Mouse (Mus musculus): ENCODE results near the gene Tas2r114. TPM values are rescaled to one million over a fixed set of nuclear protein-coding genes. Genes with fewer than 3 reads are reported as not detected.

The Tas2r114 gene
- polyA plus RNA-seq (2014; fragmentation: Nextera tagmentation; extraction: Ambion mirVana) = not detected in 2 replicates

DNA sequence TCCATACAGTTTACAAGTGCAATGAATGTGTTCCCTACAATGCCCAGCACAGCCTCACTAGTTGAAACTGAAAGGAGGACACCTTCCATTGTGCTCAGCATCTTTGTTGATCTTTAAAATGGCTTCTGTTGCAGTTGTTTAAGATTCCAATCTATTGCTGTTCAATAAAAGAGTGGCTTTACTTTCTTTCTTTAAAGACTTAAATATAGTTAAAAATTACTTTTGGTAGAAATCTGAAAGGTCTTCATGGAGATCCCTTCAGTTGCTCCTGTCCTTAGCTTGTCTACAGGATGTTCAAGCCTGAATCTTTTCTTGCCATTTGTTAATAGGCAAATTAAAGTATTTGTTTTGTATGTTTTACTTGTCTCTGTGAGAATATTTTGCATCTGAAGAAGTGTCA lies at the start of gene Tas2r114:
Gene Tas2r114 (minus strand): TSS at position 101 of the 400 bp plus-strand sequence.
- no peak within 1 kb of the TSS for H3K27ac ChIP-seq (replicated peaks; ENCODE audit: low read depth, low read length)
- H3K4me1 ChIP-seq (ENCODE audit: control insufficient read depth, insufficient read depth, low read length) = no peaks in the 10 kb centered on the region
- ATAC-seq (ENCODE audit: low read depth) (no peak), DNase-seq (ENCODE audit: low spot score) (no peak)
- no peak within 1 kb of the TSS for H3K4me2 ChIP-seq (ENCODE audit: low read depth, low read length)
- no peaks in the 10 kb centered on the region for H3K27me3 ChIP-seq (replicated peaks; ENCODE audit: control insufficient read depth, insufficient read depth, low read length)
- H3K9ac ChIP-seq (ENCODE audit: low read depth, low read length) = no peak within 1 kb of the TSS
- H3K9me3 ChIP-seq (ENCODE audit: control insufficient read depth, low read length) = peaks cover 12% of the 10 kb centered on the region; the same call in 1 of the 2 replicates
- H3K36me3 ChIP-seq (ENCODE audit: control insufficient read depth, insufficient read depth, low read length) = no peaks in the 10 kb centered on the region
- H3K4me3 ChIP-seq (ENCODE audit: low read depth, low read length) = no peak within 1 kb of the TSS

- no peaks in the 10 kb centered on the region; the same call in 1 of the 2 replicates for H3K9me3 ChIP-seq (ENCODE audit: control insufficient read depth, low read length)
- no peak overlapping the region for H3K27ac ChIP-seq (replicated peaks; ENCODE audit: low read depth, low read length)
- 52% methylated on average over 7 of the region's 7 CpGs for WGBS
- no peaks in the 10 kb centered on the region for H3K36me3 ChIP-seq (ENCODE audit: control insufficient read depth, insufficient read depth, low read length)
- ATAC-seq (ENCODE audit: low read depth) (no peak), DNase-seq (ENCODE audit: low spot score) (no peak)
- no peak overlapping the region for H3K9ac ChIP-seq (ENCODE audit: low read depth, low read length)
- H3K4me3 ChIP-seq (ENCODE audit: low read depth, low read length) = no peak overlapping the region
- H3K27me3 ChIP-seq (replicated peaks; ENCODE audit: control insufficient read depth, insufficient read depth, low read length) = no peaks in the 10 kb centered on the region
- no peak overlapping the region for H3K4me2 ChIP-seq (ENCODE audit: low read depth, low read length)
- H3K4me1 ChIP-seq (ENCODE audit: control insufficient read depth, insufficient read depth, low read length) = no peaks in the 10 kb centered on the region
Measured at GRCm38 (mm10) chr6:131712803-131713202, 22.9 kb upstream of the Tas2r114 start.

DNA sequence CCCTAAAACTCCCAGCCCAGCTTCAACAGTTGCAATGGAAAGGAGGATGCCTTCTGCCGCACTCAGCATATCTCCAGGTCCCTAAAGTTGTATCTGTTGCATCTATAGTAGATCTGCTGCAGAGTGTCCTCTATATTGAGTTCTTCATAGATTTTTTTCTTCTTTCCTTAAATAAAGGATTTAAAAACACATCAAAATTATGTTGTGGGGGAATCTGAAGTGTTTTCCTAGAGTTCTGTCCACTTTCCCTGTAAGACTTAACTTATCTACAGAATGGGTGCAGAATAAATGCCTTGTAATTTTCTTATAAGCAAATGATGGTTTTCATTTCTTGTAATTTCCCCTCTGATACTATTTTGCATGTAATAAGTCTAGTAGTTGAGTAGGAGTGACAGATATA lies 2.5 kb downstream of the Tas2r114 start, which contains the start of gene Tas2r105:
Gene Tas2r105 (minus strand): TSS at position 101 of the 400 bp plus-strand sequence.
- no peak within 1 kb of the TSS for H3K4me3 ChIP-seq (ENCODE audit: low read depth, low read length)
- 64% methylated on average over 1 of the region's 1 CpGs for WGBS
- H3K27ac ChIP-seq (replicated peaks; ENCODE audit: low read depth, low read length) = no peak within 1 kb of the TSS
- peaks cover 12% of the 10 kb centered on the region; the same call in 1 of the 2 replicates for H3K9me3 ChIP-seq (ENCODE audit: control insufficient read depth, low read length)
- no peak within 1 kb of the TSS for H3K4me2 ChIP-seq (ENCODE audit: low read depth, low read length)
- no peak within 1 kb of the TSS for H3K9ac ChIP-seq (ENCODE audit: low read depth, low read length)
- DNase-seq (ENCODE audit: low spot score) (no peak), ATAC-seq (ENCODE audit: low read depth) (no peak)
- H3K4me1 ChIP-seq (ENCODE audit: control insufficient read depth, insufficient read depth, low read length) = no peaks in the 10 kb centered on the region
- H3K36me3 ChIP-seq (ENCODE audit: control insufficient read depth, insufficient read depth, low read length) = no peaks in the 10 kb centered on the region
- H3K27me3 ChIP-seq (replicated peaks; ENCODE audit: control insufficient read depth, insufficient read depth, low read length) = no peaks in the 10 kb centered on the region

GRCm38 (mm10) chr6:131685644-131686043 lies 4.2 kb downstream of the Tas2r114 start, which contains the start of gene Tas2r104:
Tas2r104 (minus strand) TSS chr6:131685744.
- 88% methylated on average over 1 of the region's 1 CpGs for WGBS
- Histone ChIP-seq H3K9me3 (ENCODE audit: control insufficient read depth, low read length) (peaks cover 6% of the 10 kb centered on the region; the same call in 1 of the 2 replicates), H3K9ac (ENCODE audit: low read depth, low read length) (no peak within 1 kb of the TSS), H3K27me3 (replicated peaks; ENCODE audit: control insufficient read depth, insufficient read depth, low read length) (no peaks in the 10 kb centered on the region), H3K4me2 (ENCODE audit: low read depth, low read length) (no peak within 1 kb of the TSS), H3K4me3 (ENCODE audit: low read depth, low read length) (no peak within 1 kb of the TSS), H3K27ac (replicated peaks; ENCODE audit: low read depth, low read length) (no peak within 1 kb of the TSS), H3K4me1 (ENCODE audit: control insufficient read depth, insufficient read depth, low read length) (no peaks in the 10 kb centered on the region), H3K36me3 (ENCODE audit: control insufficient read depth, insufficient read depth, low read length) (no peaks in the 10 kb centered on the region)
- ATAC-seq (ENCODE audit: low read depth) = no peak
- no peak for DNase-seq (ENCODE audit: low spot score)

GRCm38 (mm10) chr6:131678786-131679185 lies 11.1 kb downstream of the Tas2r114 start, which contains the start of gene Tas2r106:
Tas2r106 (minus strand) TSS chr6:131678886.
- Histone ChIP-seq H3K27me3 (replicated peaks; ENCODE audit: control insufficient read depth, insufficient read depth, low read length) (no peaks in the 10 kb centered on the region), H3K27ac (replicated peaks; ENCODE audit: low read depth, low read length) (no peak within 1 kb of the TSS), H3K9me3 (ENCODE audit: control insufficient read depth, low read length) (peaks cover 20% of the 10 kb centered on the region; the same call in 1 of the 2 replicates), H3K9ac (ENCODE audit: low read depth, low read length) (no peak within 1 kb of the TSS), H3K4me2 (ENCODE audit: low read depth, low read length) (no peak within 1 kb of the TSS), H3K4me3 (ENCODE audit: low read depth, low read length) (no peak within 1 kb of the TSS), H3K36me3 (ENCODE audit: control insufficient read depth, insufficient read depth, low read length) (no peaks in the 10 kb centered on the region), H3K4me1 (ENCODE audit: control insufficient read depth, insufficient read depth, low read length) (no peaks in the 10 kb centered on the region)
- no peak for DNase-seq (ENCODE audit: low spot score)
- 74% methylated on average over 3 of the region's 3 CpGs for WGBS
- no peak for ATAC-seq (ENCODE audit: low read depth)

DNA sequence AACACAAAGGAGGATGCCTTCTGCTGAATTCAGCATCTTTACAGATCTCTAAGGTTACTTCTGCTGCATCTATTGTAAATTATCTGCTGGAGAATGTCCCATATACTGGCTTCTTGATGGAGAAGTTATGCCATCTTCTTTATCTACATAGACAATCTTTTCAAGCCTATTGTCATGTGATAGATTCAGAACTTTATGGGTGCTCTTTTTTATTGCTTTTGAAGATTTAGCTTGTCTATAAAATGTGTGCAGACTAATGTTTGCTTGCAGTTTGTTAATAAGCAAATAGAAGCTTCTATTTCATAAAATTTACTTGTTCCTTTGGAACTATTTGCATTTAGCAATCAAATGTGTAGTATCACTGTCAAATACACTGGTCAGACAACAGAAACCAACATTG lies 29.8 kb downstream of the Tas2r114 start, which contains the start of gene Tas2r107:
Gene Tas2r107 (minus strand): TSS at position 101 of the 400 bp plus-strand sequence.
- Histone ChIP-seq H3K4me3 (ENCODE audit: low read depth, low read length) (no peak within 1 kb of the TSS), H3K27ac (replicated peaks; ENCODE audit: low read depth, low read length) (no peak within 1 kb of the TSS), H3K27me3 (replicated peaks; ENCODE audit: control insufficient read depth, insufficient read depth, low read length) (no peaks in the 10 kb centered on the region), H3K9ac (ENCODE audit: low read depth, low read length) (no peak within 1 kb of the TSS), H3K36me3 (ENCODE audit: control insufficient read depth, insufficient read depth, low read length) (no peaks in the 10 kb centered on the region), H3K4me2 (ENCODE audit: low read depth, low read length) (no peak within 1 kb of the TSS), H3K9me3 (ENCODE audit: control insufficient read depth, low read length) (0 out of 2 replicates have a peak, but pooled peaks cover 2% of the 10 kb centered on the region), H3K4me1 (ENCODE audit: control insufficient read depth, insufficient read depth, low read length) (no peaks in the 10 kb centered on the region)
- ATAC-seq (ENCODE audit: low read depth) (no peak), DNase-seq (ENCODE audit: low spot score) (no peak)

Other genes starting within 250 kb of the Tas2r114 start
- gene 5430401F13Rik, start 203.7 kb downstream of the Tas2r114 start, polyA plus RNA-seq (2014; fragmentation: Nextera tagmentation; extraction: Ambion mirVana) = 0.55 and 3.7 TPM in 2 replicates
- 1.9 and 6.4 TPM in 2 replicates for gene Gm6619, start 203.7 kb downstream of the Tas2r114 start, polyA plus RNA-seq (2014; fragmentation: Nextera tagmentation; extraction: Ambion mirVana)
- not detected in 2 replicates for gene Tas2r130, start 59.2 kb downstream of the Tas2r114 start, polyA plus RNA-seq (2014; fragmentation: Nextera tagmentation; extraction: Ambion mirVana)
- not detected in 2 replicates for gene Tas2r107, start 29.9 kb downstream of the Tas2r114 start, polyA plus RNA-seq (2014; fragmentation: Nextera tagmentation; extraction: Ambion mirVana)
- gene Tas2r106, start 11.2 kb downstream of the Tas2r114 start, polyA plus RNA-seq (2014; fragmentation: Nextera tagmentation; extraction: Ambion mirVana) = not detected in 2 replicates
- gene Tas2r104, start 4.3 kb downstream of the Tas2r114 start, polyA plus RNA-seq (2014; fragmentation: Nextera tagmentation; extraction: Ambion mirVana) = not detected in 2 replicates
- not detected in 2 replicates for gene Tas2r105, start 2.6 kb downstream of the Tas2r114 start, polyA plus RNA-seq (2014; fragmentation: Nextera tagmentation; extraction: Ambion mirVana)